In genomic region chr8:90349709-90350562, GRCm38 (mm10) we compare ENCODE assay signal across 9 mouse cellular contexts. TPM values are rescaled to one million over a fixed set of nuclear protein-coding genes. Genes with fewer than 3 reads are reported as not detected.
DNase-seq lines count a peak whose midpoint lies in the region; ATAC-seq and TF ChIP-seq lines count a peak whose summit lies in the region.
"Had no signal": no experiment of that assay in that cellular context is flagged by ENCODE, and none has a peak within 500 bp of the region (broad histone marks: within the 10 kb centered on the region; RNA-seq: fewer than 3 reads in every experiment).

No protein-coding gene starts in this region.

- DNase-seq in cerebellum, postnatal 10 days, result peak; percentile 51 to 57
- no peak for DNase-seq in cerebellum, adult 9-11 months
- DNase-seq in thymus, postnatal 0 days (ENCODE audit: low spot score), result peak; percentile 16
- no peak for DNase-seq in thymus, postnatal 14 days
- peak; percentile 67 for DNase-seq in kidney, postnatal 0 days (ENCODE audit: low spot score)
- no peak for DNase-seq in cerebellum, postnatal 36 days
- DNase-seq in adrenal gland, postnatal 25 days, result no peak
- DNase-seq: liver, embryonic 13.5 days had no signal

- H3K9me3 ChIP-seq in kidney, postnatal 0 days (replicated peaks; ENCODE audit: low read length), result no peaks in the 10 kb centered on the region
- no peaks in the 10 kb centered on the region for H3K9me3 ChIP-seq in neural tube, embryonic 15.5 days (replicated peaks)
- H3K9me3 ChIP-seq: liver, embryonic 13.5 days had no signal

- H3K9ac ChIP-seq in kidney, postnatal 0 days (ENCODE audit: low read depth, low read length), result no peak overlapping the region
- no peak overlapping the region for H3K9ac ChIP-seq in neural tube, embryonic 15.5 days (replicated peaks)
- H3K9ac ChIP-seq: liver, embryonic 13.5 days had no signal

- TF ChIP-seq CTCF in kidney, postnatal 0 days (IDR thresholded peaks at IDR 0.05; ENCODE audit: low read depth), result peak; percentile 59

- H3K4me3 ChIP-seq in kidney, postnatal 0 days (replicated peaks; ENCODE audit: low read depth, low read length), result no peak overlapping the region
- no peak overlapping the region for H3K4me3 ChIP-seq in neural tube, embryonic 15.5 days (replicated peaks)
- H3K4me3 ChIP-seq: liver, embryonic 13.5 days had no signal

- WGBS in kidney, postnatal 0 days, result 29% methylated on average over 13 of the region's 13 CpGs
- whole genome bisulfite sequencing in neural tube, embryonic 15.5 days, result 20% methylated on average over 13 of the region's 13 CpGs

- no peak overlapping the region for H3K4me2 ChIP-seq in kidney, postnatal 0 days (ENCODE audit: low read length)
- H3K4me2 ChIP-seq in neural tube, embryonic 15.5 days, result no peak overlapping the region
- H3K4me2 ChIP-seq: liver, embryonic 13.5 days had no signal

- no peaks in the 10 kb centered on the region for H3K27me3 ChIP-seq in kidney, postnatal 0 days (ENCODE audit: insufficient read depth, low read length)
- H3K27me3 ChIP-seq in neural tube, embryonic 15.5 days (replicated peaks), result no peaks in the 10 kb centered on the region

- peak overlapping the region; percentile 34; the same call in 1 of the 2 replicates for H3K27ac ChIP-seq in kidney, postnatal 0 days
- H3K27ac ChIP-seq in neural tube, embryonic 15.5 days (replicated peaks), result 0 out of 2 replicates have a peak overlapping the region, but pooled peaks have one; percentile 18
- H3K27ac ChIP-seq: liver, embryonic 13.5 days had no signal

- no peak; the same call in 1 of the 2 replicates for ATAC-seq in kidney, postnatal 0 days (replicated peaks; ENCODE audit: low FRiP score, low read depth)
- no peak for ATAC-seq in neural tube, embryonic 15.5 days (ENCODE audit: low FRiP score)

- H3K4me1 ChIP-seq in kidney, postnatal 0 days (replicated peaks; ENCODE audit: insufficient read depth, low read length), result 0 out of 2 replicates have a peak, but pooled peaks cover 3% of the 10 kb centered on the region
- peaks cover 42% of the 10 kb centered on the region for H3K4me1 ChIP-seq in neural tube, embryonic 15.5 days

- no peaks in the 10 kb centered on the region for H3K36me3 ChIP-seq in kidney, postnatal 0 days (ENCODE audit: insufficient read depth, low read length)
- no peaks in the 10 kb centered on the region for H3K36me3 ChIP-seq in neural tube, embryonic 15.5 days
- H3K36me3 ChIP-seq: liver, embryonic 13.5 days had no signal

RNA-seq across cellular contexts. Expression of gene Tox3, which starts 1.8 kb away (rescaled TPM):
- 3.1 and 3.3 TPM in 2 replicates for polyA plus RNA-seq in thymus, postnatal 0 days (2015; fragmentation: Nextera tagmentation; extraction: Ambion mirVana)
- 17.9 and 20.7 TPM in 2 replicates for polyA plus RNA-seq in kidney, postnatal 0 days (2015; fragmentation: Nextera tagmentation; extraction: Ambion mirVana)
- 16.3 and 23.4 TPM in 2 replicates for polyA plus RNA-seq in neural tube, embryonic 15.5 days (2015; fragmentation: Nextera tagmentation; extraction: Ambion mirVana)
- 3.9 and 5.4 TPM in 2 replicates for total RNA-seq in adrenal gland, postnatal 25 days (2021)

Comparison
In these comparisons a context has a peak if more than half of its experiments do, and no peak if none do; other contexts are left out.
1. DNase-seq: peak in cerebellum, postnatal 10 days (2 of 2), thymus, postnatal 0 days (single experiment) and kidney, postnatal 0 days (single experiment); none in cerebellum, adult 9-11 months (single experiment), thymus, postnatal 14 days (single experiment), cerebellum, postnatal 36 days (0 of 2) and adrenal gland, postnatal 25 days (single experiment).